Mouse (Mus musculus) forebrain, embryonic 14.5 days (tissue): ENCODE measurements at regions not wholly inside any gene's neighbourhood (a gene's known extent, or its start where the extent isn't known, plus 50 kb on each side); places are given as distances from the start of the nearest gene placed in this dataset.

Source experiments
- ATAC-seq: fragments of 200-750 bp; cut with Nextera tagmentation; 2 replicates; pipeline ENCODE4 v1.8.0; 2017; ENCODE audit warnings: mild to moderate bottlenecking, moderate library complexity
- DNase-seq: peaks from one replicate; pipeline ENCODE4 v3.0.0-alpha.2; 2015; ENCODE audit warnings: low spot score
- H3K27ac ChIP-seq: fragments of 300-500 bp; sonication (generic); 2 replicates; pipeline ENCODE4 v1.5.1; 2014; ENCODE audit warnings: low read depth, mild to moderate bottlenecking, control low read depth, low read length, moderate library complexity
- H3K27me3 ChIP-seq: fragments of 300-500 bp; sonication (generic); replicated peaks from 2 replicates; pipeline ENCODE4 v1.6.1; 2014; ENCODE audit warnings: low read length, control low read depth, mixed read lengths; ENCODE audit not compliant: control insufficient read depth, insufficient read depth
- H3K36me3 ChIP-seq: fragments of 300-500 bp; sonication (generic); 2 replicates; pipeline ENCODE4 v1.6.1; 2014; ENCODE audit warnings: low read length, control low read depth; ENCODE audit not compliant: control insufficient read depth, insufficient read depth
- H3K4me1 ChIP-seq: fragments of 300-500 bp; sonication (generic); 2 replicates; pipeline ENCODE4 v1.6.1; 2014; ENCODE audit warnings: antibody characterized with exemption, low read length, control low read depth; ENCODE audit not compliant: control insufficient read depth, insufficient read depth
- H3K4me2 ChIP-seq: fragments of 300-500 bp; sonication (generic); 2 replicates; pipeline ENCODE4 v1.6.1; 2014; ENCODE audit warnings: mild to moderate bottlenecking, control low read depth, low read length
- H3K4me3 ChIP-seq: fragments of 300-500 bp; sonication (generic); 2 replicates; pipeline ENCODE4 v1.5.1; 2014; ENCODE audit warnings: low read depth, low read length, control low read depth
- H3K9ac ChIP-seq: fragments of 300-500 bp; sonication (generic); 2 replicates; pipeline ENCODE4 v1.6.1; 2014; ENCODE audit warnings: mild to moderate bottlenecking, low read length, control low read depth, moderate library complexity
- H3K9me3 ChIP-seq: fragments of 300-500 bp; sonication (generic); replicated peaks from 2 replicates; pipeline ENCODE4 v1.6.1; 2016; ENCODE audit warnings: low read length, control low read depth, mixed read lengths; ENCODE audit not compliant: control insufficient read depth
- WGBS: fragments of 180-500 bp; shearing (Covaris S2); extraction: QIAGEN DNeasy Blood & Tissue Kit; methylation state at CpG from one replicate; pipeline ENCODE4 v1.1.7; 2014; 5-methylcytosine and 5-hydroxymethylcytosine counted together

DNA sequence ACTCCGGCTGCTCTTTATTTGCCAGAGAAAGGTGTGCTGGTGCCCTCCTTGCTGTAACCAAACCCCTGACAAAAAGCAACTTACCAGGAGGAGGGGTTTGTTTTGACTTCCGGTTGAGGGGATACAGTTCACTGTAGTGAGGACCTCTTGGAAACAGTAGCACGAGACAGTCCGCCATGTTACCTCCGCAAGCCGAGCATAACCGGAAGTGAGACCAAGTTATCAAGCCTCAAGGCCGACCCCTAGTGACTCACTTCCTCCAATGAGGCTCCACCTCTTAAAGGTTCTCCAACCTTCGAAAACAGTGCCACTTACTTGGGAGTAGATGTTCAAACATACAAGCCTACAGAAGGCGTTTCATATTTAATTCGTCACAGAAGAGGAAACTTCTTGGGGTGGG, 115.2 kb upstream of the Plekha5 start:
- 94% methylated on average over 11 of the region's 11 CpGs for WGBS
- H3K9me3 ChIP-seq, result no peaks in the 10 kb centered on the region
- H3K4me3 ChIP-seq, result no peak overlapping the region
- H3K4me2 ChIP-seq, result no peak overlapping the region
- no peaks in the 10 kb centered on the region for H3K27me3 ChIP-seq
- no peaks in the 10 kb centered on the region for H3K36me3 ChIP-seq
- no peak for ATAC-seq
- H3K27ac ChIP-seq, result no peak overlapping the region
- no peak overlapping the region for H3K9ac ChIP-seq
- no peak for DNase-seq
- H3K4me1 ChIP-seq, result no peaks in the 10 kb centered on the region

DNA sequence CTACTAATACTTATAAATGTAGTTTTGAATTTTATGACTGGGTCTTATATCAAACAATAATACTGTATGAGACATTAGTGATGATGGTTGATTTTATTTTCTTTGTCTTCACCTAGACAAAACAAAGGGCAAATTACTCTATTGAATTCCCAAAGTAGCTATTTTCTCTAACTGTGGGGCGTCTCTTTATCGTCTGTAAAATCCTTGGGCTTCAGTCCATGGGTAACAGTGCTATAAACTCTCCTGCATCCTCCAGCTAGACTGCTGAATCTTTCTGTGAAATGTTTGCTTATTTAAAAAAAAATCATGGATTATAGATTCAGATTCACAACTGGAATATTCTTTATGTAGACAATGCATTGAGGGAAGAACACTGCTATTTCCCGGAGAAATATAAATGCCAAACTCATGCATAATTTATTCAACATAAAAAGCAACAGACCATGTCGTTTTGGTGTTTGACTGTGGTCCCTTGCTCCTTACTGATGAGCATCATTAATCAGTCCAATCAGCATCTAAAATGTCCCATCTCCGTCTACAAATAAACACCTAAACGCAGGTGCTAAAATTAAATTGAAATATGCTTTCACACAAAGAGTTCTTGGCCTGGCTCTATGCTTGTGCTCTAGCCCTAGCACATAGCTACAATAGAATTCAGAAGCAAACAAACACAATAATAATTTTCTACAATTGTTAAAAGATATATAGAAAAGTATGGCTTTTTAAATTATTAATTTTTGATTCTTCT, 116.9 kb upstream of the Plekha5 start:
- no peak overlapping the region for H3K27ac ChIP-seq
- H3K9me3 ChIP-seq, result no peaks in the 10 kb centered on the region
- H3K4me3 ChIP-seq, result no peak overlapping the region
- H3K9ac ChIP-seq, result no peak overlapping the region
- 80% methylated on average over 6 of the region's 6 CpGs for WGBS
- H3K4me1 ChIP-seq, result no peaks in the 10 kb centered on the region
- DNase-seq (no peak), ATAC-seq (no peak)
- no peak overlapping the region for H3K4me2 ChIP-seq
- H3K27me3 ChIP-seq, result no peaks in the 10 kb centered on the region
- no peaks in the 10 kb centered on the region for H3K36me3 ChIP-seq

- H3K4me2 ChIP-seq, result no peak overlapping the region
- H3K36me3 ChIP-seq, result no peaks in the 10 kb centered on the region
- H3K27me3 ChIP-seq, result no peaks in the 10 kb centered on the region
- DNase-seq, result no peak
- peaks cover 5% of the 10 kb centered on the region; the same call in 1 of the 2 replicates for H3K4me1 ChIP-seq
- no peaks in the 10 kb centered on the region for H3K9me3 ChIP-seq
- WGBS, result 91% methylated on average over 5 of the region's 5 CpGs
- H3K27ac ChIP-seq, result no peak overlapping the region
- ATAC-seq, result no peak
- H3K4me3 ChIP-seq, result no peak overlapping the region
- H3K9ac ChIP-seq, result no peak overlapping the region
Observed at GRCm38 (mm10) chr6:140304105-140304504, 119.7 kb upstream of the Plekha5 start.

- Histone ChIP-seq H3K9me3 (no peaks in the 10 kb centered on the region), H3K4me1 (peaks cover 19% of the 10 kb centered on the region), H3K27me3 (no peaks in the 10 kb centered on the region), H3K4me3 (no peak overlapping the region), H3K9ac (no peak overlapping the region), H3K27ac (no peak overlapping the region), H3K36me3 (no peaks in the 10 kb centered on the region), H3K4me2 (no peak overlapping the region)
- 56% methylated on average over 7 of the region's 7 CpGs for WGBS
- ATAC-seq (peak; percentile 29; the same call in 1 of the 2 replicates), DNase-seq (peak; percentile 36)
Observed at GRCm38 (mm10) chr6:140300470-140301145, 123.2 kb upstream of the Plekha5 start.

- Histone ChIP-seq H3K4me1 (peaks cover 19% of the 10 kb centered on the region), H3K9ac (no peak overlapping the region), H3K36me3 (no peaks in the 10 kb centered on the region), H3K4me3 (no peak overlapping the region), H3K9me3 (no peaks in the 10 kb centered on the region), H3K4me2 (no peak overlapping the region), H3K27me3 (no peaks in the 10 kb centered on the region), H3K27ac (no peak overlapping the region)
- WGBS, result 69% methylated on average over 7 of the region's 7 CpGs
- no peak for DNase-seq
- ATAC-seq, result no peak
Observed at GRCm38 (mm10) chr6:140299653-140300052, 124.2 kb upstream of the Plekha5 start.

DNA sequence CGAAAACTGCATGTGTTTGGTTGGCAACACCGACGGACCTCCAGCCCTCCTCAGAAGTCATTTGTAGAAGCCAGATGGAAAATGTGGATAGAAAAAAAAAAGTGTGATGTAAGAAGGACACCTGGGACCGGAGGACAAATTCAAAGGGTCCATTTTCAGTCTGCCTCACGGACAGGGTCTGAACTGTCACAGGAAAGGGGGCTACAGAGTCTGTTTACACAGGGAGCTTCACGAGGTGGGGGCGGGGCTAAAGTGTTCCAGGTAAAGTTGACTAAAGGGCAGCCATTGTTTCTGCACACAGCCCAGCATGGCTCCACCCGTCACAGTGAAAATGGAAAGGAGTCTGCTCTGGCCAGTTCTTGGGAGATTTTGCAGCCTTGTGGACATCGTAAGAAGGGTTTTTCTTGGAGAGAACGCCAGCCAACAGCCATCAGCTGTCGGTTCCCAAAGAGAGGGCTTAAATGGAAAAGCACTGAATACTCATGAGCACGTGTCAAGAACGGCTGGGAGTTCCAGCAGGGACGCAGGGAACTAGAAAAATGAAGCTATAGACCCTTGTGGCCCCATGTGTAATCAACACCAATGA, 125.8 kb upstream of the Plekha5 start:
- Histone ChIP-seq H3K4me3 (no peak overlapping the region), H3K9ac (no peak overlapping the region), H3K27me3 (no peaks in the 10 kb centered on the region), H3K4me2 (peak overlapping the region; percentile 25), H3K36me3 (no peaks in the 10 kb centered on the region), H3K9me3 (no peaks in the 10 kb centered on the region), H3K27ac (no peak overlapping the region), H3K4me1 (peaks cover 19% of the 10 kb centered on the region)
- peak; percentile 66 for ATAC-seq
- 43% methylated on average over 14 of the region's 14 CpGs for WGBS
- DNase-seq, result peak; percentile 66

- no peaks in the 10 kb centered on the region for H3K9me3 ChIP-seq
- H3K27ac ChIP-seq, result no peak overlapping the region
- no peaks in the 10 kb centered on the region for H3K27me3 ChIP-seq
- H3K9ac ChIP-seq, result no peak overlapping the region
- H3K4me2 ChIP-seq, result peak overlapping the region; percentile 25
- ATAC-seq (peak; percentile 68), DNase-seq (peak; percentile 48)
- no peak overlapping the region for H3K4me3 ChIP-seq
- H3K4me1 ChIP-seq, result peaks cover 19% of the 10 kb centered on the region
- 19% methylated on average over 6 of the region's 6 CpGs for WGBS
- H3K36me3 ChIP-seq, result no peaks in the 10 kb centered on the region
Observed at GRCm38 (mm10) chr6:140297561-140297960, 126.3 kb upstream of the Plekha5 start.

DNA sequence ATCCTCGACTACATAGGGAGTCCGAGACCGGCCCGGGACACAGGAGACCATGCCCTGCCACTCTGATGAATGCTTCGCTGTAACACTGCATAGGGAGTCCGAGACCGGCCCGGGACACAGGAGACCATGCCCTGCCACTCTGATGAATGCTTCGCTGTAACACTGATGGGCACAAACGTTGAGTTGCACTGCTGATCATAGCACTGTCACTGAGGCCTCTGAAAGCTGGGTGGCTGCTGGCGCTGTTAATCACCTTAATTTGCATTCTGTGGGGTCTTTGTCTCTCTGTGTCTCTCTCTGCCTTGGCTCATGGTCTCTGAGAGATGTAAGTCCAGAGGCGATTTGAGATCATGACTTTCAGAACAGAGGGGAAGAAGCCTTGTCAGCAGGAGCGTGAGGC, 133.7 kb upstream of the Plekha5 start:
- DNase-seq (no peak), ATAC-seq (no peak)
- no peak overlapping the region for H3K27ac ChIP-seq
- H3K36me3 ChIP-seq, result no peaks in the 10 kb centered on the region
- H3K9ac ChIP-seq, result no peak overlapping the region
- no peaks in the 10 kb centered on the region for H3K9me3 ChIP-seq
- H3K4me1 ChIP-seq, result no peaks in the 10 kb centered on the region
- 70% methylated on average over 12 of the region's 13 CpGs for WGBS
- H3K4me3 ChIP-seq, result no peak overlapping the region
- no peak overlapping the region for H3K4me2 ChIP-seq
- no peaks in the 10 kb centered on the region for H3K27me3 ChIP-seq

GRCm38 (mm10) chr6:140288799-140289198, 135.1 kb upstream of the Plekha5 start:
- no peaks in the 10 kb centered on the region for H3K4me1 ChIP-seq
- H3K4me2 ChIP-seq, result no peak overlapping the region
- H3K9me3 ChIP-seq, result no peaks in the 10 kb centered on the region
- no peak for DNase-seq
- H3K36me3 ChIP-seq, result no peaks in the 10 kb centered on the region
- WGBS, result 46% methylated on average over 8 of the region's 8 CpGs
- no peak overlapping the region for H3K4me3 ChIP-seq
- H3K27ac ChIP-seq, result no peak overlapping the region
- H3K27me3 ChIP-seq, result no peaks in the 10 kb centered on the region
- H3K9ac ChIP-seq, result no peak overlapping the region
- no peak for ATAC-seq
